Mouse (Mus musculus) spleen, embryonic (tissue): ENCODE data around the gene Srsf11.

Source experiments
- CTCF ChIA-PET: fragments of 350-600 bp; sonication (Branson Sonifier 250); formaldehyde crosslinking; loops from one replicate; lab custom pipeline; 2022; lab: Charles Lee

Srsf11 gene

GRCm38 (mm10) chr3:158036329-158036988 is at the start of gene Srsf11, which contains the start of gene Lrrc40:
Srsf11 (minus strand) TSS chr3:158036639.
Lrrc40 (plus strand) TSS chr3:158036662.
- CTCF ChIA-PET: interaction anchor here (0.6 to 0.9 kb wide), 2 partner anchors 27 to 55 kb away, joined by 3 read pairs; no protein-coding TSS in a partner anchor

- CTCF ChIA-PET: no interaction called here
These were observed 41.4 kb upstream of the Srsf11 start for GRCm38 (mm10) chr3:158077828-158078227.

GRCm38 (mm10) chr3:158077380-158077772 is 40.9 kb upstream of the Srsf11 start:
- CTCF ChIA-PET: interaction anchor here (0.5 kb wide), 1 partner anchor 13 kb away, joined by 3 read pairs; no protein-coding TSS in a partner anchor

GRCm38 (mm10) chr3:158076685-158077379 is 40.4 kb upstream of the Srsf11 start:
- CTCF ChIA-PET: interaction anchor here (0.5 to 0.7 kb wide), 2 partner anchors 12 to 684 kb away, joined by 3 read pairs; no protein-coding TSS in a partner anchor

- CTCF ChIA-PET: no interaction called here
These were observed 38.6 kb upstream of the Srsf11 start for GRCm38 (mm10) chr3:158075004-158075403.

GRCm38 (mm10) chr3:158068613-158069263 is 32.3 kb upstream of the Srsf11 start:
- CTCF ChIA-PET: no interaction called here

- CTCF ChIA-PET: no interaction called here
These were observed 31.5 kb upstream of the Srsf11 start for GRCm38 (mm10) chr3:158067916-158068315.

GRCm38 (mm10) chr3:158065256-158065655 is 28.8 kb upstream of the Srsf11 start:
- CTCF ChIA-PET: no interaction called here

GRCm38 (mm10) chr3:158061811-158062523 is 25.5 kb upstream of the Srsf11 start:
- CTCF ChIA-PET: no interaction called here

- CTCF ChIA-PET: interaction anchor here (0.7 kb wide), 1 partner anchor 14 kb away, joined by 3 read pairs; no protein-coding TSS in a partner anchor
These were observed 24.3 kb upstream of the Srsf11 start for GRCm38 (mm10) chr3:158060621-158061291.

- CTCF ChIA-PET: no interaction called here
These were observed 13.1 kb upstream of the Srsf11 start for GRCm38 (mm10) chr3:158049508-158049907.

- CTCF ChIA-PET: no interaction called here
These were observed 4.3 kb upstream of the Srsf11 start for GRCm38 (mm10) chr3:158040755-158041154.

GRCm38 (mm10) chr3:158038106-158038505 is 1.7 kb upstream of the Srsf11 start:
- CTCF ChIA-PET: no interaction called here

- CTCF ChIA-PET: interaction anchor here (0.9 kb wide), 1 partner anchor 26 kb away, joined by 3 read pairs; no protein-coding TSS in a partner anchor
These were observed 573 bp downstream of the Srsf11 start for GRCm38 (mm10) chr3:158035866-158036265.

GRCm38 (mm10) chr3:158032106-158032505 is 4.3 kb downstream of the Srsf11 start:
- CTCF ChIA-PET: no interaction called here

- CTCF ChIA-PET: interaction anchor here (0.5 kb wide), 1 partner anchor 496 kb away, joined by 3 read pairs; no protein-coding TSS in a partner anchor
These were observed 5.0 kb downstream of the Srsf11 start for GRCm38 (mm10) chr3:158031371-158031925.

- CTCF ChIA-PET: interaction anchor here (0.8 kb wide), 1 partner anchor 27 kb away, joined by 3 read pairs; the partner anchor contains the start of genes Lrrc40 and Srsf11
These were observed 26.6 kb downstream of the Srsf11 start for GRCm38 (mm10) chr3:158009762-158010320.

GRCm38 (mm10) chr3:158008647-158009046 is 27.8 kb downstream of the Srsf11 start:
- CTCF ChIA-PET: interaction anchor here (0.6 to 1.1 kb wide), 5 partner anchors 12 to 376 kb away, joined by 3 read pairs; partner anchors contain the start of gene Ankrd13c

- CTCF ChIA-PET: no interaction called here
These were observed 37.6 kb downstream of the Srsf11 start for GRCm38 (mm10) chr3:157998742-157999369.
